Mouse (Mus musculus): ENCODE data around the gene Gm42674. TPM values are rescaled to one million over a fixed set of nuclear protein-coding genes. Genes with fewer than 3 reads are reported as not detected.

Gene Gm42674
- polyA plus RNA-seq, 1 experiment from 2014 or later: not detected

DNA sequence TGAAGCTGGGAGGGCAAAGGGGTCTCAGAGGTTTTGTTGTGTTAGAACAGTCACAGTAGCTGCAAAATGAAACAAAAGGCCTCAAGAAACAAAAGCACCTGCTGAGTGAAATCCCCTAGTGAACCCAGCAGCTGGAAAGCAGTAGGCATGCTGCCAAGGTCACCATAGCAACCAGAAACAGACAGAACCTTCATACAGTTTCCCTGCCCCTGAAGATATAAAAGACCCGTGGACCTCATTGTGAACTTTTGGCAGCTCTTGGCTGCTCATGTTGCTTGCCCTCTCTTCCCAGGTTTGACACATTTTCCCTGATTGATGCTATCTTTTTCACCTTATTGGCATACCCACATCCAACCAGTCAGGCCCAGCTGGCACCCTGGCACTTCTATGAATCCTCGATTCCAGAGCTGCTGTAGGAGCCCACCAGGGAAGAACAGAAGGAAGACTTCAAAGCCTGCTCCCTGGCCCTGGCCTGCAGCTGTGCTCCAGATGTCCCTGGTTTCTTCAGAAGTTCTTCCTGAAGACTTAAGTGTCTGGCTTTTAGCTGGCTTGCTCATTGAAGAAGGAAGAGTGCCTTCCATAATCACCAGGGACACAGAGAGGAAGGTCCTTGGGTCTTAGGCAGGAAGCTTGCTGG is 21.8 kb downstream of the Gm42674 start:
- no peak for ATAC-seq (ENCODE audit: extremely low read depth, insufficient number of reproducible peaks, low FRiP score, low TSS enrichment)
- 24% methylated on average over 2 of the region's 2 CpGs for WGBS
- Histone ChIP-seq H3K4me3 (no peak overlapping the region), H3K4me2 (no peak overlapping the region), H3K27ac (replicated peaks) (no peak overlapping the region), H3K36me3 (no peaks in the 10 kb centered on the region), H3K27me3 (replicated peaks) (no peaks in the 10 kb centered on the region), H3K9me3 (no peaks in the 10 kb centered on the region), H3K4me1 (peaks cover 16% of the 10 kb centered on the region), H3K9ac (peak overlapping the region; percentile 33; the same call in 1 of the 2 replicates)

DNA sequence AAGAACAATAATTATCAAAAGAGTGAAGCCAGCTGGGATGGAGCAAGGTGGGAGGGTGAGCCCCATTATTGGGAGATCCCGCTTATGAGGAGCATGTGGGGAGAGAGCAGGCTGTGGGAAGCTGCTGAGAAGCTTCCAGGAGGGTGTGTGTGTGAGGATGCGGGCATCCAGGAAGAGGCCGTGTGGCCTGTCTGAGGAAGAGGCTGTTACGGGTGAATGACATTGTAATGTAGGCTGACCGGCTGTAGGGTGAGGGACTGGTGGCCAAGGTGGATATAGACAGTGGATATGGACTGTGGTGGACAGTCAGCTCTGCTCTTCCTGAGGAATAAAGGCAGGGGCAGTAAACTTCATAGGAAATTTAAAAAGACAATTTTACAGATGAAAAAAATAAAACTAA is 23.8 kb downstream of the Gm42674 start:
- no peak overlapping the region for H3K9ac ChIP-seq
- H3K27ac ChIP-seq (replicated peaks): no peak overlapping the region
- H3K4me2 ChIP-seq: no peak overlapping the region
- no peaks in the 10 kb centered on the region for H3K36me3 ChIP-seq
- no peak overlapping the region for H3K4me3 ChIP-seq
- H3K4me1 ChIP-seq: peaks cover 16% of the 10 kb centered on the region
- ATAC-seq (ENCODE audit: extremely low read depth, insufficient number of reproducible peaks, low FRiP score, low TSS enrichment): no peak
- no peaks in the 10 kb centered on the region for H3K27me3 ChIP-seq (replicated peaks)
- no peaks in the 10 kb centered on the region for H3K9me3 ChIP-seq
- WGBS: 73% methylated on average over 5 of the region's 5 CpGs

DNA sequence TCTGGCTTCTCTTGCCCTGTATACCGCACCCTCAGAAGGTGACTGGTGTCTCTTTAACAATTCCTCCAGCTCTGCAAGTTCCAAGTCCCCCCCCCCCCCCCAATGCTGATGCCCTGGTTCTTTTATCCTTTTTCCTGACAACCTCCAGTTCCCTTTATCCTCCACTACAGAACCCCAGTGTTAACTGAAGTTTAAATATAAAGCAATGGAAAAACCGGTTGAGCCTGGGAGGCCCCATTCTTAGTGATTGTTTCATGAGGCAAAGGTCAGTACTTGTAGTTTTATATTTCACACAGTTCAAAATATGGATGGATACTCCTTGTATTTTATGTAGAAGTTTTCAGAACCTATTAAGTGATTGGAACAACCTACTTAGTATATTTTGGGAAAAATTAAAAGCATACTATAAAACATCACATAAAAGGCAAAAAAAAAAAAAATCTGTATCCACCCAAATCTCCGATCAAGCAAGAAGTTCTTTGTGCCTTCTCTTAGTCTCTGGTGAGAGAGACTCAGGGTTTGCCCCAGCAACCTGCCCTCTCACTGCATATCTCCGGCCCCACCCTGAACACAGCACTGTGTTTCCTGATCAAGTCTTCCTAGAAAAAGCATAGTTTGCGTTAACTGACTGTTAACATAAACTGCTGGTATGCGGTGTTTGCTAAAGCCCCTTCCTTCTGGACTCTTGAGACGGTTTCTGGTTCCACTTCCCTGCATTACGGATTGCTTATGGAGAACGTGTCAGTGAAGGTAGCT is 24.7 kb downstream of the Gm42674 start:
- Histone ChIP-seq H3K4me2 (no peak overlapping the region), H3K27me3 (replicated peaks) (no peaks in the 10 kb centered on the region), H3K4me3 (no peak overlapping the region), H3K4me1 (peaks cover 16% of the 10 kb centered on the region), H3K36me3 (no peaks in the 10 kb centered on the region), H3K9ac (no peak overlapping the region), H3K27ac (replicated peaks) (no peak overlapping the region), H3K9me3 (no peaks in the 10 kb centered on the region)
- 64% methylated on average over 9 of the region's 9 CpGs for WGBS
- no peak for ATAC-seq (ENCODE audit: extremely low read depth, insufficient number of reproducible peaks, low FRiP score, low TSS enrichment)

DNA sequence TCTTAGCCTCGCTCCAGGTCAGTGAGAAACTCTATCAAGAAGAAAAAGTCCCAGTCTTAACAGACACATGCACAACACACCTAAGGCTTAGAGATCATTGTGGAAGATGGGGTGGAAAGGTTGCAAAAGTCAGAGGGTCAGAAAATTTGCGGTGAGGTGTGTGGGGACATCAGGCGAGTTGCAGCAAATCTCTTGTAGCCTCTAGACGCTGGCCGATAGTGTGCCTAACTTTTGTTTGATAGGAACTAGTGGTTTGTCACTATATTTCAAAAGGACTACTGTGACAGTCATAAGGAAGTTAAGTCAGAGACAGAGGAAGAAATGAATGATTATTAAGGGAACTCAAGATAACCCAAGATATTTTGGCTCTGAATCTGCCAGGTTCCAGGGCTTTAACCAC is 25.7 kb downstream of the Gm42674 start:
- ATAC-seq (ENCODE audit: extremely low read depth, insufficient number of reproducible peaks, low FRiP score, low TSS enrichment): no peak
- H3K9ac ChIP-seq: no peak overlapping the region
- WGBS: 81% methylated on average over 5 of the region's 5 CpGs
- no peaks in the 10 kb centered on the region for H3K36me3 ChIP-seq
- H3K9me3 ChIP-seq: no peaks in the 10 kb centered on the region
- no peaks in the 10 kb centered on the region for H3K27me3 ChIP-seq (replicated peaks)
- H3K4me1 ChIP-seq: peaks cover 16% of the 10 kb centered on the region
- no peak overlapping the region for H3K4me2 ChIP-seq
- no peak overlapping the region for H3K27ac ChIP-seq (replicated peaks)
- no peak overlapping the region for H3K4me3 ChIP-seq

DNA sequence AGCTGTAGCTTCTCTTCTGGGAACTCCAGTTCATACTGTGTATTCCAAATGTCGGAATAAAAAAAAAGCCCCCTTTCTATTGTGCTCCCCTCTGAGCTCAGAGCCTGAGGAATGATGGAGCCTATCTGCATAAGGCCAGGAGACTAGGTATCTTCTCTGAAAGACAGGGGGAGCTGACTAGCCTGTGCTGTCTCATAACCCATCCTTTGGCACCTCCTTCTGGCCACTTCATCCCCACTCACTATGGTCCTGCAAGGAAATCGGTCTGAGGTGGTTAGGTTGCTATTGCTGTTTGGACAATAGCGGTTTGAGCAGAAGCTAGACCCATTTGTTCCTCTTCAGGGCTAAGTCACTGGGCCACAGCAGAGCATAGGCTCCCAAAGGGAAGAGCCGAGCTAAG is 26.1 kb downstream of the Gm42674 start:
- Histone ChIP-seq H3K27ac (replicated peaks) (no peak overlapping the region), H3K4me3 (no peak overlapping the region), H3K4me2 (no peak overlapping the region), H3K4me1 (peaks cover 14% of the 10 kb centered on the region), H3K36me3 (no peaks in the 10 kb centered on the region), H3K9me3 (no peaks in the 10 kb centered on the region), H3K27me3 (replicated peaks) (no peaks in the 10 kb centered on the region), H3K9ac (no peak overlapping the region)
- 51% methylated on average over 4 of the region's 4 CpGs for WGBS
- ATAC-seq (ENCODE audit: extremely low read depth, insufficient number of reproducible peaks, low FRiP score, low TSS enrichment): no peak

DNA sequence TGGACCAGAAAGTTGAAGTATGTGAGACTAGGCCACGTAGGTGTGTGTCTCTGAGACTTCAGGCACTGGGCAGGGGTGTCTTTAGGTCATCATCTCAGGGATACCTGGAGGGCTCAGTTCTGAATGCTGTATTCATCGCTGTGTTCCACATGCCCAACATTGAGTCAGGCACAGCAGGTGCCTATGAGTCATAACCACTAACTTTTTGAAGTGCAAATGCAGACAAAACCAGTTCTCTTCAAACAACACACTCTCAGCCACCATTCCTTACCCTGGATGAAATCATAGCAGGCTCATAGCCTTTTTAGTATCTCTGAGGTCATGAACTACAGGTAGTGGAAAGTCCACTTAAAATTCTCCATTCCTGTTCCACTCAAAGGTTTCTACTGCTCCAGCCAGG is 27.6 kb downstream of the Gm42674 start:
- Histone ChIP-seq H3K36me3 (no peaks in the 10 kb centered on the region), H3K4me3 (no peak overlapping the region), H3K4me1 (no peaks in the 10 kb centered on the region), H3K27ac (replicated peaks) (no peak overlapping the region), H3K27me3 (replicated peaks) (no peaks in the 10 kb centered on the region), H3K4me2 (no peak overlapping the region), H3K9ac (no peak overlapping the region), H3K9me3 (no peaks in the 10 kb centered on the region)
- WGBS: 72% methylated on average over 2 of the region's 2 CpGs
- ATAC-seq (ENCODE audit: extremely low read depth, insufficient number of reproducible peaks, low FRiP score, low TSS enrichment): no peak

DNA sequence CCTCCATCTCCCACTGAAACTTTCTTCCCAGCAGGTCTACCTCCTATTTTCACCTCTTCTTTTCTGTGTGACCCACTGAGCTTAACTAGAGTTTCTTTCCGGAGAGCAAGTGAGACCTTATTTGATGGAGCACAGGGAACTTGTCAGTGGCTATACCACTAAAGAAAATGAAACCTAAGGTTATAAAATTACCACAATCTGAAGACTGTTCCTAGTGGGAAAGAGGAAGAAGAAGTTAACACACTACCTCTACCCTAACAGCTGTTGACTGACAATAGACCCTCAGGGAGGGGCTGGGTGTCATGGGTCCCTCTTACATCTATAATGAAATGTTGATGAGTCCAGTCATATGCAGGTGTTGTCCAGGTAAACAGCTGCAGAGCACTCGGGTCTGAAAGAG is 30.3 kb downstream of the Gm42674 start:
- Histone ChIP-seq H3K27me3 (replicated peaks) (no peaks in the 10 kb centered on the region; the same call in 1 of the 2 replicates), H3K4me2 (no peak overlapping the region), H3K9me3 (no peaks in the 10 kb centered on the region), H3K27ac (replicated peaks) (no peak overlapping the region), H3K4me3 (no peak overlapping the region), H3K9ac (no peak overlapping the region), H3K36me3 (no peaks in the 10 kb centered on the region), H3K4me1 (no peaks in the 10 kb centered on the region)
- 58% methylated on average over 2 of the region's 2 CpGs for WGBS
- no peak for ATAC-seq (ENCODE audit: extremely low read depth, insufficient number of reproducible peaks, low FRiP score, low TSS enrichment)

DNA sequence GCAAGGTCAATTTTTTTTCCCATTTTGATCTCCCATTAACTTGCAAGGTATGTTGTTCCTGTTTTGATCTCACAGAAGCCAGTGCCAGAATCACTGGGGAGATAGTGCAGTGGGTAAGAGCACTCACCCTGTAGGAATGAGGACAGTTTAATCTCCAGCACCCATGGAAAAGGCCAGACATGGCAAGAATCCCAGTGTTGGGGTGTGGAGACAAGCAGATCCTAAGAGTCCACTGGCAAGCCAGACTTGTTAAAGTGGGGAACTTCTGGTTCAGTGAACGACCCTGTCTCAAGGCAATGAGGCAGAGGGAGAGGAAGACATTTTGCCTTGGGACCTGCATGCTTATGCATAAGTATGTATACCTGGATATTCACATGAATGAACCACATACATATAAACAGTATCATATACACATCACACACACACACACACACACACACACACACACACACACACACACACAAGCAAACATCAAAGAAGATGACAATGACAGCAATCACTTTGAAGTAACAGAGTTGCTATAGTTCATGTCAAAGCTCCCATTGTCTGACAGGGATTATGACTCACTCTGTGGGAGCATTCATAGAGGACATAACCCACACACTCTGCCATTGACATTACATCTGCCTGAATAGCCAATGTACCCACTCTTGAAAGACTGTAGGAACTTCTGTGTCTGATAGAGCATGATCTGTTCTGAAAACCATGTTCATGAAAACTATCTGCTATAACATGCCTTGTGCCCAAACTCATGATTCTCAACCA is 37.0 kb downstream of the Gm42674 start:
- ATAC-seq (ENCODE audit: extremely low read depth, insufficient number of reproducible peaks, low FRiP score, low TSS enrichment): no peak
- Histone ChIP-seq H3K9me3 (no peaks in the 10 kb centered on the region), H3K4me1 (no peaks in the 10 kb centered on the region), H3K4me2 (no peak overlapping the region), H3K27ac (replicated peaks) (no peak overlapping the region), H3K4me3 (no peak overlapping the region), H3K27me3 (replicated peaks) (peaks cover 4% of the 10 kb centered on the region; the same call in 1 of the 2 replicates), H3K36me3 (no peaks in the 10 kb centered on the region), H3K9ac (no peak overlapping the region)
- WGBS: 43% methylated on average over 1 of the region's 1 CpGs

DNA sequence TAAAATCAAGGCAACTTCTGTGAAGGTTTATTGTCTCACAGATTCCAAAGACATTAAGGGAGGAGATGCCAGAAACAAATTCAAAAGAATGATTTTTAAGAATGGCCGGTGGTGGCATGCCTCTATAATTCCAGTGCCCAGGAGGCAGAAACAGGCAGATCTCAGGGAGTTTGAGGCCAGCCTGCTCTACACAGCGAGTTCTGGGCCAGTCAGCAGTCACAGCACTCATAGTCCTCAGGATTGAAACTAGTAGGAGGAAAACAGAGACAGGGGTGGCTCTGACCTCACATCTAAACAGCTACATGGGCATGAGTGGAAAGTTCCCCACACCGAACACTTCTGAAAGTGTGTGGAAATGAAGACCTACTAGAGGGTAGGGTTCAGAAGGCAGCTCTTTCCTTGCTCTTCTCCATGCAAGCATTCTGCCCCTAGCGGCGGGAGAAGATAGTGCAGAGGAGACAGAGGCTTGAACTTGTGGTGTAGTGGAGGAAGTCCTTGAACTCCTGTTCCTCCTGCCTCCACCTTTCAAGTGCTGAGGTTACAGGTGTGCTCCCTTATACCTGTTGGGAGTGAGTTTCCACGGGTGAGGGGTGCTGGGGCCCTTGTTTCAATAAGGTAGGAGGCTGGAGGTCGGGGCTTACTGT is 37.9 kb downstream of the Gm42674 start:
- H3K9ac ChIP-seq: no peak overlapping the region

DNA sequence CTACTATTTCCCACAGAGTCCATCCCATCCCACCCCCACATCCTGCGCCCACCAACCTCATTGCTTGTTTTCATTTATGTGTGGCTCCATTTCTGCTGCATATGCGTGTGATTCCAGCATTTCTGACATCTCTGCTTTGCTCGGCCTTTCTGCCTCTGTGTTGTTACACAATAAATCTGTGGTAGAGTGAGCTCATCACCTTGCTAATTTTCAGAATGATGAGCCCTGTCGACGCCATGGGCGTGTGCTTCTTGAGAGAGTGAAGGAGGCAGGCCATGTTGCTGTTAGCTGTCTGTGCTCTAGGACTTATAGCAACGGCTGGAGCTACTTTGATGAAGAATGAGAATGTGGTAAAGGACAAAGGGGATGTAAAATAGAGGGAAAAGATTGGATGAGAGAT is 39.3 kb downstream of the Gm42674 start:
- H3K27me3 ChIP-seq (replicated peaks): peaks cover 4% of the 10 kb centered on the region; the same call in 1 of the 2 replicates
- ATAC-seq (ENCODE audit: extremely low read depth, insufficient number of reproducible peaks, low FRiP score, low TSS enrichment): no peak
- H3K4me3 ChIP-seq: no peak overlapping the region
- no peak overlapping the region for H3K9ac ChIP-seq
- H3K27ac ChIP-seq (replicated peaks): no peak overlapping the region
- H3K4me1 ChIP-seq: no peaks in the 10 kb centered on the region
- H3K4me2 ChIP-seq: no peak overlapping the region
- H3K36me3 ChIP-seq: no peaks in the 10 kb centered on the region
- H3K9me3 ChIP-seq: no peaks in the 10 kb centered on the region
- whole genome bisulfite sequencing: 65% methylated on average over 7 of the region's 7 CpGs

More for the DNA sequence above, 37.9 kb downstream of the Gm42674 start:
- peaks cover 4% of the 10 kb centered on the region; the same call in 1 of the 2 replicates for H3K27me3 ChIP-seq (replicated peaks)
- 50% methylated on average over 7 of the region's 7 CpGs for WGBS
- no peak overlapping the region for H3K27ac ChIP-seq (replicated peaks)
- no peaks in the 10 kb centered on the region for H3K4me1 ChIP-seq
- H3K36me3 ChIP-seq: no peaks in the 10 kb centered on the region
- no peak for ATAC-seq (ENCODE audit: extremely low read depth, insufficient number of reproducible peaks, low FRiP score, low TSS enrichment)
- H3K4me3 ChIP-seq: no peak overlapping the region
- no peaks in the 10 kb centered on the region for H3K9me3 ChIP-seq
- H3K4me2 ChIP-seq: no peak overlapping the region

DNA sequence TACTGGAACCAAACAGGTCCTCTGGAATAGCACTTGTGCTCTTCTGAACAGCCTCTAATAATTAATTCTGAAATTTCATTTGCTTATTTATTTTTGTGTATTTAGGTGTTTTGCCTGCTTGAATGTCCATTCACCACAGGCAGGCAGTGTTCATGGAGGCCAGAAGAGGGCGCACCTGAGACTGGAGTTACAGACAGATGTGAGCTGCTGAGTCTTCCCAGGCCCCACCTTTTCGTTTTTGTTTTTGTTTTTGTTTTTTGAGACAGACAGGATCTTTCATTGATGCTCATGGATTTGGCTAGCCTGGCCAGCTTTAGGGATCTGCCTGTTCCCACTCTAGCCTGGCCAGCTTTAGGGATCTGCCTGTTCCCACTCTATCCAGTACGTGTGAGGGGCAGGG is 42.5 kb downstream of the Gm42674 start:
- Histone ChIP-seq H3K4me3 (no peak overlapping the region), H3K4me1 (no peaks in the 10 kb centered on the region), H3K9ac (no peak overlapping the region), H3K36me3 (no peaks in the 10 kb centered on the region), H3K27ac (replicated peaks) (no peak overlapping the region), H3K4me2 (no peak overlapping the region), H3K9me3 (no peaks in the 10 kb centered on the region), H3K27me3 (replicated peaks) (no peaks in the 10 kb centered on the region)
- ATAC-seq (ENCODE audit: extremely low read depth, insufficient number of reproducible peaks, low FRiP score, low TSS enrichment): no peak
- WGBS: 45% methylated on average over 3 of the region's 3 CpGs
